ENCODE assay signal across 7 mouse cellular contexts in genomic region chr17:83861444-83862133, GRCm38 (mm10). TPM values are rescaled to one million over a fixed set of nuclear protein-coding genes. Genes with fewer than 3 reads are reported as not detected.
DNase-seq lines count a peak whose midpoint lies in the region; ATAC-seq and TF ChIP-seq lines count a peak whose summit lies in the region.

No protein-coding gene starts in this region.

- no peaks in the 10 kb centered on the region for H3K4me1 ChIP-seq in intestine, postnatal 0 days (replicated peaks; ENCODE audit: control insufficient read depth, insufficient read depth, low read length)
- peaks cover 7% of the 10 kb centered on the region for H3K4me1 ChIP-seq in midbrain, embryonic 12.5 days
- no peaks in the 10 kb centered on the region; the same call in 1 of the 2 replicates for H3K4me1 ChIP-seq in small intestine, adult 2 months (ENCODE audit: control insufficient read depth, insufficient read depth, insufficient read length, low read length)

- peak overlapping the region; percentile 92 for H3K27ac ChIP-seq in intestine, postnatal 0 days (ENCODE audit: low read depth, low read length)
- peak overlapping the region; percentile 82 for H3K27ac ChIP-seq in midbrain, embryonic 12.5 days (replicated peaks)
- peak overlapping the region; percentile 79 for H3K27ac ChIP-seq in small intestine, adult 2 months (ENCODE audit: insufficient read depth, low read depth, low read length)

- TF ChIP-seq CTCF in intestine, postnatal 0 days (IDR thresholded peaks at IDR 0.05; ENCODE audit: low read depth) = no peak
- no peak for TF ChIP-seq CTCF in small intestine, adult 2 months (IDR thresholded peaks at IDR 0.05; ENCODE audit: extremely low read depth, insufficient read length, insufficient replicate concordance, low read depth, low read length)

- H3K4me3 ChIP-seq in intestine, postnatal 0 days (ENCODE audit: low read depth, low read length) = peak overlapping the region; percentile 76
- peak overlapping the region; percentile 71 for H3K4me3 ChIP-seq in midbrain, embryonic 12.5 days
- peak overlapping the region; percentile 92 for H3K4me3 ChIP-seq in small intestine, adult 2 months (ENCODE audit: low read depth, low read length)

- H3K27me3 ChIP-seq in intestine, postnatal 0 days (replicated peaks; ENCODE audit: control insufficient read depth, insufficient read depth, low read length) = no peaks in the 10 kb centered on the region
- peaks cover 11% of the 10 kb centered on the region for H3K27me3 ChIP-seq in midbrain, embryonic 12.5 days
- H3K27me3 ChIP-seq in small intestine, adult 2 months (ENCODE audit: control insufficient read depth, insufficient read depth, low read length) = no peaks in the 10 kb centered on the region

- peak overlapping the region; percentile 78 for H3K4me2 ChIP-seq in intestine, postnatal 0 days (replicated peaks; ENCODE audit: low read depth)
- H3K4me2 ChIP-seq in midbrain, embryonic 12.5 days (replicated peaks) = peak overlapping the region; percentile 69

- peak; percentile 98 for DNase-seq in adrenal gland, adult 2 months
- peak; percentile 95 for DNase-seq in embryo, embryonic 11.5 days (ENCODE audit: low read depth, low spot score)
- DNase-seq in gastrocnemius, postnatal 4 days (ENCODE audit: low spot score in 2 of 2) = peak; percentile 93 to 96
- DNase-seq in left cerebral cortex, postnatal 4 days = peak; percentile 96

- peak overlapping the region; percentile 78 for H3K9ac ChIP-seq in intestine, postnatal 0 days (ENCODE audit: low read depth, low read length)
- peak overlapping the region; percentile 54 for H3K9ac ChIP-seq in midbrain, embryonic 12.5 days (replicated peaks)

- under 1% methylated on average over 62 of the region's 62 CpGs for WGBS in intestine, postnatal 0 days
- WGBS in midbrain, embryonic 12.5 days = under 1% methylated on average over 61 of the region's 62 CpGs
- WGBS in small intestine, adult 2 months = under 1% methylated on average over 60 of the region's 62 CpGs

- peak; percentile 94 for ATAC-seq in intestine, postnatal 0 days
- ATAC-seq in midbrain, embryonic 12.5 days (ENCODE audit: low FRiP score, low read depth) = peak; percentile 93

- H3K36me3 ChIP-seq in intestine, postnatal 0 days (ENCODE audit: control insufficient read depth, insufficient read depth) = no peaks in the 10 kb centered on the region
- H3K36me3 ChIP-seq in midbrain, embryonic 12.5 days = no peaks in the 10 kb centered on the region
- H3K36me3 ChIP-seq in small intestine, adult 2 months (ENCODE audit: control insufficient read depth, insufficient read depth, low read length) = no peaks in the 10 kb centered on the region

- no peaks in the 10 kb centered on the region for H3K9me3 ChIP-seq in intestine, postnatal 0 days (ENCODE audit: control insufficient read depth)
- H3K9me3 ChIP-seq in midbrain, embryonic 12.5 days = no peaks in the 10 kb centered on the region

- intact Hi-C loops in left cerebral cortex, postnatal 4 days (cut with DNase I) = no loop called here

- TF ChIP-seq POLR2A in small intestine, adult 2 months (IDR thresholded peaks at IDR 0.05; ENCODE audit: low read depth, low read length) = peak; percentile 9; the same call in 1 of the 2 replicates

RNA-seq across cellular contexts. Expression of gene Haao, which starts 13.8 kb away (rescaled TPM):
- 1 to 10 TPM; 1.2 to 1.7 TPM for total RNA-seq in adrenal gland, adult 2 months (2021)
- 1.6 and 1.8 TPM in 2 replicates for polyA plus RNA-seq in adrenal gland, adult 2 months (2012; rRNA removed)
- under 1 TPM in 1 of 2 experiments, not detected in 1; 0.54 TPM for total RNA-seq in gastrocnemius, postnatal 4 days (2021)
- polyA plus RNA-seq in intestine, postnatal 0 days (2015; fragmentation: Nextera tagmentation; extraction: Ambion mirVana) = 0.40 TPM in 1 of 2 replicates, not detected in the other
- total RNA-seq in left cerebral cortex, postnatal 4 days (2021) = under 1 TPM in 1 of 2 experiments, not detected in 1; 0.20 TPM
- polyA plus RNA-seq in midbrain, embryonic 12.5 days (2016; fragmentation: Nextera tagmentation; extraction: Ambion mirVana) = 0.26 TPM in 1 of 2 replicates, not detected in the other
- 2.7 and 5.8 TPM in 2 replicates for polyA plus RNA-seq in small intestine, adult 2 months (2012; rRNA removed)

Comparison
In these comparisons a context has a peak if more than half of its experiments do, and no peak if none do; other contexts are left out.
1. Peak in every context shown above with its lines: DNase-seq, ATAC-seq, H3K4me3 ChIP-seq and H3K27ac ChIP-seq.